Mouse (Mus musculus): Measurements from ENCODE around the gene Cenpt.

DNA sequence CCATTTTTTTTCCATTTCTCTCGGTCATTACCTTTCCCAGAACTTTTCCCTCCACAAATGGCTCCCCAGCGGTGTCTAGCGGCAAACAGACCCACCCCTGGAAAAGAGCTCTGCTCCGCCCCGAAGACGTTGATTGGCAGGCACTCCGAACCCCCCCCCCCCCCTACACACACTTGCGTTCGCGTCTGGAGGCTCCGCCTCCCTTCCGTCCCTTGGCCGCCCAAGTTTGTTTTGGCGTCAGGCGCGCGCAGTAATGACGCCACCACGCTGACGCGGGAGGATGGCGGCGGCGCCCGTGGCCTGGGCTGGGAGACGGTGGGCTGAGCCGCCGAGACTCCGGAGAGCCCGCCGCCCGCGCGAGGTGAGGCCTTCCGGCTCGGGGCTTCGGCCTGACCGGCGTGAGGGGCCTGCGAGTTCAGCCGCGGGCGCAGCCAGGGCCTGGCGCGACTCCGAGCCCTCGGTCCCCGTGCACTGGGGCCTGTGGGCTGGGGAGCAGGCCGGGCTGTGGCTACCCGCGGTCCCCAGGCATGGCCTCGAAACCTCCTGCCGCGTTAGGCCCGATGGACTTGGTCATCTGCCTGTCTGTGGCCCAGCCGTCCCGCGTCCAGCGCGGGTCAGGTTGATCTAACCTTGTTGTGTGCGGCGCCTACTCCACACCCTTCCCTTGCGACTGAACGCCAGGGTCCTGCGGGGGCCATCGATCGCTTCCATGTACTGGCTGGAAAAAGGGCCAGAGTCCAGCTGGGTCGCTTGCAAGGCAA, 47.3 kb upstream of the Cenpt start, which contains the start of gene Pskh1:
- TF ChIP-seq GATA1 (IDR thresholded peaks at IDR 0.05; ENCODE audit: borderline replicate concordance, low read length): no peak
- no peak for TF ChIP-seq FLI1 (IDR thresholded peaks at IDR 0.05; ENCODE audit: low read length)

Data from megakaryocyte, embryonic 14.5 days (primary cell).